Mouse (Mus musculus): ENCODE results near the gene Fadd. TPM values are rescaled to one million over a fixed set of nuclear protein-coding genes. Genes with fewer than 3 reads are reported as not detected.

Fadd gene
- polyA plus RNA-seq, 1 experiment from 2014 or later, result 4.7 TPM

DNA sequence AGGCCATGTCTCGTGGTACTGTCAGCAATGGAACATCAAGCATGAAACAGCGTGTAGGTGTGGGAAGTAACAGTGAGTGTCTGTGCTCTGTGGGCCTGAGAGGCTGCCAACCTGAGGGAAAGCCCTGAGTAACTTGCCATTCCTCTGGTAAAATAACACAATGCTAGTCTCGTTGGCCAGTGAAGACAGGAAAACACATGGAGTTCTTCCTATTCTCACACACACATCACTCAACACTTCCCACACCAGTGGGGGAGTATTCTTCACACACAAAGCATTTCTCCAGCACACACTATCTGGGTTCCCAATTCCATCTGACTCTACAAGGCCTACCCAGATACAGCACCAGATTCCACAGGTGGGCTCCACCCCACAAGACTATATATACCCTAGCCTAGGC is 52.4 kb downstream of the Fadd start:
- Histone ChIP-seq H3K27ac (ENCODE audit: low read depth, low read length) (no peak overlapping the region), H3K4me2 (ENCODE audit: low read length) (no peak overlapping the region), H3K9me3 (ENCODE audit: control insufficient read depth, low read length) (no peaks in the 10 kb centered on the region), H3K4me1 (ENCODE audit: control insufficient read depth, insufficient read depth, low read depth, low read length) (peaks cover 5% of the 10 kb centered on the region; the same call in 1 of the 2 replicates), H3K9ac (ENCODE audit: low read depth, low read length) (no peak overlapping the region), H3K36me3 (ENCODE audit: control insufficient read depth, insufficient read depth, low read length) (no peaks in the 10 kb centered on the region), H3K27me3 (replicated peaks; ENCODE audit: control insufficient read depth, insufficient read depth, low read length) (no peaks in the 10 kb centered on the region), H3K4me3 (ENCODE audit: low read length) (no peak overlapping the region)
- WGBS, result 82% methylated on average over 3 of the region's 3 CpGs
- no peak for ATAC-seq

DNA sequence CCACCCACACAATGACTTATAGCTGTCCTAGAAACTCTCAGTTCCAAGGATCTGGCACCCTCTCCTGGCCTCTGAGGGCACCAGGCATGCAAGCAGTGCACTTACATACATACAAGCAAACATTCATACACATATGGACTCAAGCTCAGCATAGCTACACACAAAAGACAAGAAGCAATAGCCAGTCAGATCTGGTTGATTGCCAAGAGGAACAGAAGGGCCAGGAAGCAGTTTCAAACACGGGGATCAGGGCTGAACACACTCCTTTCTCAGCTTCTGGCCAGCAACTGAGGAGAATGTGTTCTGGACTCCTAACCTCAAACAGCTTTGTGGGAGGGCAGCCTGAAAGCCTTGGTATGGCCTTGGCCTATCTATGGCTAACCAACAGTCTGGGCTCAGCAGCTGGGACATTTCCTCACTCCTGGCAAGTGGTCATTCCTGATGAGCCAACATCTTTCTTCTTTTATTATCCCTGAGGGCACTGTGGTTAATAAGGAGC is 54.5 kb downstream of the Fadd start:
- ATAC-seq, result no peak
- Histone ChIP-seq H3K9ac (ENCODE audit: low read depth, low read length) (no peak overlapping the region), H3K4me2 (ENCODE audit: low read length) (no peak overlapping the region), H3K4me1 (ENCODE audit: control insufficient read depth, insufficient read depth, low read depth, low read length) (peaks cover 5% of the 10 kb centered on the region; the same call in 1 of the 2 replicates), H3K4me3 (ENCODE audit: low read length) (no peak overlapping the region), H3K9me3 (ENCODE audit: control insufficient read depth, low read length) (no peaks in the 10 kb centered on the region), H3K27ac (ENCODE audit: low read depth, low read length) (no peak overlapping the region), H3K27me3 (replicated peaks; ENCODE audit: control insufficient read depth, insufficient read depth, low read length) (no peaks in the 10 kb centered on the region), H3K36me3 (ENCODE audit: control insufficient read depth, insufficient read depth, low read length) (no peaks in the 10 kb centered on the region)
- 52% methylated on average over 1 of the region's 1 CpGs for WGBS

Other genes with a start within 250 kb of the Fadd start
- 181 and 192 TPM in 2 replicates for gene Cttn, start 111.5 kb downstream of the Fadd start, polyA plus RNA-seq (2015; fragmentation: Nextera tagmentation; extraction: Ambion mirVana)
- 12.8 and 23.9 TPM in 2 replicates for gene Ppfia1, start 28.7 kb downstream of the Fadd start, polyA plus RNA-seq (2015; fragmentation: Nextera tagmentation; extraction: Ambion mirVana)
- 5.2 and 5.7 TPM in 2 replicates for gene Ano1, start 169.5 kb upstream of the Fadd start, polyA plus RNA-seq (2015; fragmentation: Nextera tagmentation; extraction: Ambion mirVana)

Data from hindbrain, embryonic 16.5 days (tissue).